Comparison of ENCODE assay signal across 21 mouse cellular contexts in genomic region chr3:147428837-147429236, GRCm38 (mm10).
"Had no signal": no experiment of that assay in that cellular context is flagged by ENCODE, and none has a peak within 500 bp of the region (broad histone marks: within the 10 kb centered on the region; RNA-seq: fewer than 3 reads in every experiment).

No protein-coding gene starts in this region.

- H3K27ac ChIP-seq: liver, embryonic 15.5 days; lung, embryonic 15.5 days; macrophage; midbrain, embryonic 13.5 days; midbrain, embryonic 15.5 days; neural tube, embryonic 12.5 days; stomach, embryonic 15.5 days; stomach, postnatal 0 days had no signal

- H3K9ac ChIP-seq: liver, embryonic 15.5 days; liver, postnatal 0 days; lung, embryonic 15.5 days; midbrain, embryonic 13.5 days; midbrain, embryonic 15.5 days; neural tube, embryonic 12.5 days; stomach, embryonic 15.5 days had no signal

- H3K9me3 ChIP-seq: liver, embryonic 15.5 days; lung, embryonic 15.5 days; midbrain, embryonic 15.5 days; neural tube, embryonic 12.5 days; stomach, embryonic 15.5 days had no signal

- DNase-seq: liver, postnatal 0 days; lung, adult 2 months; lung, postnatal 14 days; lung, postnatal 36 days; retina, postnatal 1 day; right cerebral cortex, adult 18-20 months; right cerebral cortex, postnatal 25 days; right cerebral cortex, postnatal 4 days; thymus, adult 2 months; thymus, postnatal 25 days; thymus, postnatal 4 days had no signal

- H3K4me2 ChIP-seq: liver, embryonic 15.5 days; lung, embryonic 15.5 days; midbrain, embryonic 13.5 days; midbrain, embryonic 15.5 days; neural tube, embryonic 12.5 days; stomach, embryonic 15.5 days had no signal

- H3K4me3 ChIP-seq: liver, embryonic 15.5 days; lung, embryonic 15.5 days; megakaryocyte, embryonic 14.5 days; midbrain, embryonic 13.5 days; midbrain, embryonic 15.5 days; neural tube, embryonic 12.5 days; stomach, embryonic 15.5 days had no signal

- H3K36me3 ChIP-seq: liver, embryonic 15.5 days; lung, embryonic 15.5 days; midbrain, embryonic 13.5 days; midbrain, embryonic 15.5 days; neural tube, embryonic 12.5 days; stomach, embryonic 15.5 days had no signal

- H3K4me1 ChIP-seq: liver, embryonic 15.5 days; lung, embryonic 15.5 days; megakaryocyte, embryonic 14.5 days; stomach, embryonic 15.5 days had no signal

- H3K27me3 ChIP-seq: liver, embryonic 15.5 days; lung, embryonic 15.5 days; megakaryocyte, embryonic 14.5 days; midbrain, embryonic 13.5 days; midbrain, embryonic 15.5 days; neural tube, embryonic 12.5 days; stomach, embryonic 15.5 days had no signal

- ATAC-seq: liver, postnatal 0 days; lung, postnatal 0 days; midbrain, embryonic 13.5 days; midbrain, embryonic 15.5 days had no signal
